Mouse (Mus musculus): ENCODE results near the gene Mknk2.

Gene Mknk2

GRCm38 (mm10) chr10:80692249-80693165, 14.6 kb upstream of the Mknk2 start:
- no peak for DNase-seq (ENCODE audit: low spot score)

- peak; percentile 76 for DNase-seq (ENCODE audit: low spot score)
Observed at GRCm38 (mm10) chr10:80687850-80688249, 9.9 kb upstream of the Mknk2 start.

GRCm38 (mm10) chr10:80686617-80687016, 8.7 kb upstream of the Mknk2 start:
- no peak for DNase-seq (ENCODE audit: low spot score)

GRCm38 (mm10) chr10:80684984-80685383, 7.1 kb upstream of the Mknk2 start:
- peak; percentile 82 for DNase-seq (ENCODE audit: low spot score)

- DNase-seq (ENCODE audit: low spot score), result peak; percentile 79
Observed at GRCm38 (mm10) chr10:80684214-80684613, 6.3 kb upstream of the Mknk2 start.

- no peak for DNase-seq (ENCODE audit: low spot score)
Observed at GRCm38 (mm10) chr10:80683647-80684046, 5.7 kb upstream of the Mknk2 start.

GRCm38 (mm10) chr10:80682003-80682402, 4.1 kb upstream of the Mknk2 start:
- no peak for DNase-seq (ENCODE audit: low spot score)

- no peak for DNase-seq (ENCODE audit: low spot score)
Observed at GRCm38 (mm10) chr10:80680260-80680696, 2.4 kb upstream of the Mknk2 start.

- no peak for DNase-seq (ENCODE audit: low spot score)
Observed at GRCm38 (mm10) chr10:80679556-80680259, 1.8 kb upstream of the Mknk2 start.

- no peak for DNase-seq (ENCODE audit: low spot score)
Observed at GRCm38 (mm10) chr10:80678601-80679377, 877 bp upstream of the Mknk2 start.

- peak; percentile 68 for DNase-seq (ENCODE audit: low spot score)
Observed at GRCm38 (mm10) chr10:80677128-80677875, 610 bp downstream of the Mknk2 start.

- DNase-seq (ENCODE audit: low spot score), result peak; percentile 99
Observed at GRCm38 (mm10) chr10:80676198-80676928, 1.5 kb downstream of the Mknk2 start.

GRCm38 (mm10) chr10:80675405-80676197, 2.3 kb downstream of the Mknk2 start:
- DNase-seq (ENCODE audit: low spot score), result no peak

- no peak for DNase-seq (ENCODE audit: low spot score)
Observed at GRCm38 (mm10) chr10:80674851-80675404, 3.0 kb downstream of the Mknk2 start.

- no peak for DNase-seq (ENCODE audit: low spot score)
Observed at GRCm38 (mm10) chr10:80674161-80674711, 3.7 kb downstream of the Mknk2 start.

- DNase-seq (ENCODE audit: low spot score), result no peak
Observed at GRCm38 (mm10) chr10:80673690-80674089, 4.2 kb downstream of the Mknk2 start.

GRCm38 (mm10) chr10:80671936-80672690, 5.8 kb downstream of the Mknk2 start:
- DNase-seq (ENCODE audit: low spot score), result no peak

- no peak for DNase-seq (ENCODE audit: low spot score)
Observed at GRCm38 (mm10) chr10:80671251-80671650, 6.7 kb downstream of the Mknk2 start.

GRCm38 (mm10) chr10:80670531-80670930, 7.4 kb downstream of the Mknk2 start:
- no peak for DNase-seq (ENCODE audit: low spot score)
